Mouse (Mus musculus): ENCODE measurements around the gene Rsph14. TPM values are rescaled to one million over a fixed set of nuclear protein-coding genes. Genes with fewer than 3 reads are reported as not detected.
"Not testable (repeated sequence)": the region's sequence is repeated elsewhere in the genome, so short reads cannot be mapped to it uniquely, and the experiment has no call there.

Gene Rsph14
- total RNA-seq, 2 experiments from 2014 or later = not detected

DNA sequence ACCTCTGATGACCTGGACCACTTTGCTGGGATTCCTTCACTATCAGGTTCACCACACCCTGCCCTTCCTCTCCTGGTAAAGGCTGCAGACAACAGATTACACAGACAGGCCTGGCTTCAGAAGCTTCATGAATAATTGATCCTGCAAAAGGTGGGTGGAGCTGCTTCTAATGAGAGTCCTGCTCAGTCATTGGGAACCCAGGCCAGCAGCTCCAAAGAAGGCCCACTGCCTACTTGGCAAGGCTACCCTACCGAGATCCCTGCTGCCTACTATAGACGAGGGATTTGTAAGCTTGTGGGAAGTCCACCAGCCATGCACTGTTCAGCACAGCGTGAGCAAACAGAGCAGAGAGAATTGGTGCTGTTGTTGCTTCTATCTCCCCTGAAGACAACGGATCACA is 23.9 kb upstream of the Rsph14 start:
- intact Hi-C loops (cut with DNase I) = loop anchor here (10.0 kb wide), 1 partner anchor 189 kb away; no protein-coding TSS in a partner anchor
- DNase-seq = no peak

DNA sequence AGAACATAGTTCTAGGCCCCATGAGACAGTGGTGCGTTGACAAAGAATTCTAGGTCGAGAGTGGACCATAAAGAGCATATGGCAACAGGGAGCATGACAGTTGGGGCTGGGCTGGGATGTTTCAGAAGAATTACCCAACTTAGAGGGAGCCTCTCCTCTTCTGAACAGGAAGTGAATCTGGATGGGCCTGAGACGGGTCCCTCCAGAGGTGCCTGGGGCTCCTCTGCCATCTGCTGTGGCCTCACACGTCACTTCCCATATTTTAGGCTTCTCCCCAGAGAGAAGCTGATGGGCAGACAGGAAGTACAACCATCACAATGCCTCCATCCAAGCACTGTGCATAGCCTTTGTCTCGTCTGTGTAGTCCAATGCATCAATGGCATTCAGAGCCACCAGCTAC is 23.3 kb upstream of the Rsph14 start:
- DNase-seq = no peak
- intact Hi-C loops (cut with DNase I) = loop anchor here (10.0 kb wide), 1 partner anchor 189 kb away; no protein-coding TSS in a partner anchor

DNA sequence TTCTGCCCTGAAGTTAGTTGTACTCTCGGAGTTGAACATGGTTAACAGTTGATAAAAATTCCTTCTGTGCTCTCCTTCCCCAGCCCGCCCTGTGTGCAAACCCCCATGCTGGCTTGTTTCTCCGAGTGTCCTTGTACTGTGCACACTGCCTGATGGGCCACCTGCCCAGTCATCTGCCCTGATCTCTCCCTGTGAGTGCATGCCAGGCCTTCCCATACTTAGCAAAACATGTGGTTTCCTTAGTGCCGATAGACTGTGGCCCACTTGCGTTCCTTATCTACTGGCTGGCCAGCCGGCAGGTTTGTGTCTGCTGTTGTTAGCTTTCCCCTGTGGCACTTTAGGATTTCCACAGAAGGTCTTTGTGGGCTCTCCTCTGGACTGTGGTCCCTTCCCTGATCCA is 21.7 kb upstream of the Rsph14 start:
- intact Hi-C loops (cut with DNase I) = loop anchor here (10.0 kb wide), 1 partner anchor 191 kb away; no protein-coding TSS in a partner anchor
- peak; percentile 46 to 47 for DNase-seq

DNA sequence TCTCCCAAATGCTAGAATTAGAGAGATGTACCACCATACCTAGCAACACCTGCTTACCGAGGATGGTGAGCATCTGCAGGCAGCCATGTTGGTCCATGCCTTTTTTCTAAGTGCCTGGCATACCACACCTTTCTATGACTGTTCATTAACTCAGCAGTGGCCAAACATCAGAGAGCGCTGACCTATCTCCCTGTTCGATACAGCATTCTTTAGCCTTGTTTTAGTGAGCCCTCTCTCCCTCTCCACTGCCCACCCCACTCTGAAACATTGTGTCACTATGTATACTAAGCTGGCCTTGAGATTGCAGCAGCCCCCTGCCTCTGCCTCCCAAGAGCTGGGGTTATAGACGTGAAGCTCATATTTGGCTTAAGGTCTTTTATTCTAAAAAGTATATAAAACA is 21.3 kb upstream of the Rsph14 start:
- intact Hi-C loops (cut with DNase I) = loop anchor here (10.0 kb wide), 1 partner anchor 191 kb away; no protein-coding TSS in a partner anchor
- DNase-seq = no peak

DNA sequence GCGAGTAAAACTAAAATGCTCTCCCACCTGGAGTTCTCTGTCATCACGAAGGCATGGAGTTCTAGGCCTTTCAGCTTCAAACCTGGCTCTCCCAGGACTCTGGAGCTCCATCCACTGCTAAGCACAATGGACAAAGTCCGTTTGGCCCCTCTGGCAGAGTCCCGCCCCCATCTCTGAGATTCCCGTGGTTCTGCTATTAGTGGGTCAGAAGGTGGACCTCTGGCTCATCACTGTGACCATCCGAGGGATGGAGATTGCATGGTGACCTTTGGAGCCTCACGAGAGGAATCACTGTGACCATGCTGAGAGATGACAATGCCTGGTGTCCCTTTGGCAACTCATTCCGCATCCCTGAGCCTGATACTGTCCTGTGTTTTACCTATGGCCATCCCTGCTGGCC is 20.5 kb upstream of the Rsph14 start:
- DNase-seq = no peak
- intact Hi-C loops (cut with DNase I) = loop anchor here (10.0 kb wide), 1 partner anchor 192 kb away; no protein-coding TSS in a partner anchor

DNA sequence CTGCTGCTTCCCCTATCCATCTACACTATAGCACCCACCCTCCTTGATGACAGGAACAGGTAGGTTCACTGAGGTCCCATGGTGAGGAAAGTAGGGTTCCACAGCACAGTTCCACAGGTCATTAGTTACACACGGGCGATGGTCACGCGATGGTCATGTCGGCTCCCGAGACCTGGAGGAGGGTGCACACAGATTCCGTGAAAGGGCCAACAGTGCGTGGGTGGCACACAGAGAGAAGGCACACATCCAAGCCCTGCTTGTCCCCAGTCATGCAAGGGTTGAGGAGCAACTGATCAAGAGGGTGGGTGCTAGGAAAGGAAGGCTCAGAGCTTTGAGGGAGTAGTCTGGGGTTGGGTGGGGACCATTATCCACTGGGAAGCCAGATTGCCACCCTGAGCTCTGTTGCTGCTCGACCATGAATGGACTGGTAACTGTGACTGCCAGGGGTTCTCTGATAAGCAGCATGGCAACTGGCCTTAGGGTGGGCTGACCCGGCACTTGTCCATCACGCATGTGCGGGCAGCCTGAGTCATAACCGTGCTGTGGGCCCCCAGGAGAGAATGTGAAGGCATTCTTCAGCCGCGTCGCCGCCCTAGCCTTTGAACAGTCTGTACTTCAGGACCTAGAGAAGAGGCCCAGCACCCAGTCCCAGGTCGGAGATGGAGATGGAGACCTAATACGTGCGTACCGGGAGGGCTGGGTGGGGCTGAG is 19.1 kb upstream of the Rsph14 start:
- DNase-seq = no peak
- intact Hi-C loops (cut with DNase I) = loop anchor here (10.0 kb wide), 1 partner anchor 193 kb away; no protein-coding TSS in a partner anchor

DNA sequence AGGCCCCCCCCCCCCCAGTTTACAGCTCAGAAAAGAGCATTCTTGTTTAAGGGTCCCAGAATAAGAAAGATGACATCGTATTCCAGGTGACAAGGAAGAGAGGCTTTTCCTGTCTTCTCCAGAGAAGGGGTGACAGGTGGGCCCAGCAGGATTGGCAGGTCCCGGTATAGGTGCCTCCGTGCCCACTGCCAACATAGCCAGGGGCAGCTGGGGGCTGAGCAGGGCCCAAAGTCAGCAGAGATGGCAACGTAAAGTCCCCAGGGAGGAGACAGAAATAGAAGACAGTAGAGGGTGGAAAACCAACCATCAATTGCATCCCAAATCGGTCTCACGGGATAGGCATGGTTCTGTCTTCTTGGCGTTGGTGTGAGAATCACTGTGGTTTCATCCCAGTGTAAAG is 16.3 kb upstream of the Rsph14 start:
- intact Hi-C loops (cut with DNase I) = no loop called here
- no peak for DNase-seq

DNA sequence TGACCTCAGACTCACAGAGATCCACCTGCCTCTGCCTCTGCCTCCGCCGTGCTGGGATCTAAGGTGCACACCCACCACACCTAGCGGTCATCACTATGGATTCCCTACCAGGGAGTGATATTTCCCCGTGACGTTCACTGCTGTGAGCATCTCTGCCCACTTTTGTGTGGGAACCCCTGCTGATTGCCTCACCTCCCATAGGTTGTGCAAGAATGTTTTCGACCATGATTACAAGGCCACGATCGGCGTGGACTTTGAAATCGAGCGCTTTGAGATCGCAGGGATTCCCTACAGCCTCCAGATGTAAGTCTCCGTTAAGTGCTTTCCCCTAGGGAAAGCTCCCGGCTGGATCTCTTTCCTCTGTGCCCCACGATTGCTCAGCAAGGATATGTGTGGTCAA is 13.4 kb upstream of the Rsph14 start:
- intact Hi-C loops (cut with DNase I) = no loop called here
- DNase-seq = no peak

DNA sequence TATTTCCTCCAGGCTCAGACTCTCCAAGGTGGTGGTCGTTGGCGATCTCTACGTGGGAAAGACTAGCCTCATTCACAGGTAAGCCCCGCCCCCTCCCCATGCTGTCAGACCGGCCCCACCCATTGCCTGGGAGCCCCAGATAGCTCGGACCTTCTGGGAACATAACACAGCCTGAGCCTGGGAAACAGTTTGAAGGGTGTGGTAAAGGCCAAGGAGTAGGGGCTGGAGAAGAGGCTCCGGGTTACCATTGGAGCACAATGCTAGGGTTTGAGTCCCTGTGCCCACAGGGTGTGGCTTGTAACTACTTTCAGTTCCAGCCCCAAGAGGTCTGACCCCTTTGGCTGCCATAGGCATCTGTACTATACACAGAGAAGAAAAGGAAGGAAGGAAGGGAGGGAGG is 12.1 kb upstream of the Rsph14 start:
- intact Hi-C loops (cut with DNase I) = no loop called here

DNA sequence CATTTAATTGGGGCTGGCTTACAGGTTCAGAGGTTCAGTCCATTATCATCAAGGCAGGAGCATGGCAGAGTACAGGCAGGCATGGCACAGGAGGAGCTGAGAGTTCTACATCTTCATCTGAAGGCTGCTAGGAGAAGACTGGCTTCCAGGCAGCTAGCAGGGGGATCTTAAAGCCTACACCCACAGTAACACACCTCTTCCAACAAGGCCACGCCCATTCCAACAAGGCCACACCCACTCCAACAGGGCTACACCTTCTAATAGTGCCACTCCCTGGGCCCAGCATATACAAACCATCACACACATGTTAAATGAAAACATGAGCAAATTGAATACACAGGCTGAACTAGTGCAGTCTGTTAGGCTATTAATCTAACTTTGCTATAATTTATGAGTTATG is 9.7 kb upstream of the Rsph14 start:
- intact Hi-C loops (cut with DNase I); DNase-seq: not testable (repeated sequence)

More for the DNA sequence above, 12.1 kb upstream of the Rsph14 start:
- DNase-seq = no peak

DNA sequence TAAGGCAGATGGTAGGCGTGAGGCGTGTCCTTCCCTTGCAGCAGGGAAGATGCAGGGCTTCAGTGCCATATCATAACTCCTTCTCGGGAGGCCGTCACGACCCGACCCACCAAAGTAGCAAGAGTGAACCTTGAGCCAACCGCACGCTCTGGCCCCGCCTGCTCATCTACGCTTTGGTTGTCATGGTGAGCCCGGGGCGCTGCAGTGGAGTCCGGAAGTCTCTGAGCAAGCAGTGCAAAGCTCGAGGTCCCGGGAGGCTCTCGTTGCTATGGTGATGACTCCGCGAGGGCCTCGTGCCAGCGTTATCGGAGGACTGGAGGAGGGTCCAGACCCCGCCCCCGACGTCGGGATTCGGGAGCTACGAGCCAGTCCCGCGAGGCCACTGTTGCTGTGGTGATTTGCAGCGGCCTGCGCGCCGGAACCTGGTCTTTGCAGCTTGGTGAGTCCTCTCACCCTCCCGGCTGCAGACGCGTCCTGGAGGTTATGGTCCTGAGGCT is 4.5 kb upstream of the Rsph14 start, which contains the start of gene Rab36:
Gene Rab36 (plus strand): TSS at position 176 of the 497 bp plus-strand sequence.
- intact Hi-C loops (cut with DNase I) = no loop called here
- peak; percentile 93 to 96 for DNase-seq

DNA sequence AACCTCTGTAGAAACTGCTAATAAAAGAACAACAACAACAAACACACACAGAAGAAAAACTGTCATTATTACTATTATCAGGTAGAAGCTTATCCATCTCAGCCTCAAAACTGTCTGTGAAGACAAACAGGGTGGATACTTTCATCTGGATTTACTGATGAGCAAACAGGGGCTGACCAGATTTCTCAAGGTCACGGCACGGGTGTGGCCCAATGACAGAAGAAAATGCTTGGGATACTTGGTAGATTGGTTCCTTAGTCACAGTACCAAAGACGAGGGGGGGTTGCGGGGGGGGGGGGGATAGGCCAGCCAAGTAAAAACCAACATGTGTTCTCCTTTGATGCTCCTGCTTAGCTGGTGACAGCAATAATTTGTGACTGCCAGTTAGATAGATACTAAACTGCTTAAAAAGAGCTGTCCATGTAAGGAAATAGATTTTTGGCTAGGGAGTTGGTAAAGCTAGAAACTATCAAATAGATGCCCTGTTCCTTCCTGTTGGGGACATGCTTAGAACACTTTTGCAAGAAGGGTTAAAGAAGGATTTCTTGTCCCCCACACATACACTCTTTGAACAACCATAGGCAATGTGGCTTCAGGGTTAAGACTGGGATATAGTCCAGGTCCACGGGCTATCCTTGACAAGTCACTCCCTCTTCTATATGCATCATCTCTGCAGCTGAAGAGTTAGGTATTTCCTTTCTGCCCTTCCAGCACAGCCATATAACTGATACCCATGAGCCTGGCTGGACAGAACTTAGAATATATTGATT is 856 bp downstream of the Rsph14 start:
- no peak for DNase-seq
- intact Hi-C loops (cut with DNase I) = no loop called here

DNA sequence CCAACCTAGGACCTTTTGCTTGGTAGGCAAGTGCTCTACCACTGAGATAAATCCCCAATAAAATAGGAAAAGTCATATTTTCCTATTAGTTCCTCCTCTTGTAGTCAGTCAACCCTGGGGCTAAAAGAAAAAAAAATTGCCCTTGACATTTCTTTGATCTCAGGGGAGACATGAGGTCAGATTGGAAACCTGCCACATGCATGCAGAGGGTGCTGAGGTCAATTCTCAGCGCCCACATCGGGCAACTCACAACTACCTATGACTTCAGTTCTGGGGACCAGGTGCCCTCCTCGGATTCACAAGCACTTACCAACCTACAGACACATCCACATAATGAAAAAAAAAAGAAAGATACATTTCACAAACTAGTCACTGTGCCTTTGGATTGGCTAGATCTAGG is 2.2 kb downstream of the Rsph14 start:
- intact Hi-C loops (cut with DNase I) = no loop called here

DNA sequence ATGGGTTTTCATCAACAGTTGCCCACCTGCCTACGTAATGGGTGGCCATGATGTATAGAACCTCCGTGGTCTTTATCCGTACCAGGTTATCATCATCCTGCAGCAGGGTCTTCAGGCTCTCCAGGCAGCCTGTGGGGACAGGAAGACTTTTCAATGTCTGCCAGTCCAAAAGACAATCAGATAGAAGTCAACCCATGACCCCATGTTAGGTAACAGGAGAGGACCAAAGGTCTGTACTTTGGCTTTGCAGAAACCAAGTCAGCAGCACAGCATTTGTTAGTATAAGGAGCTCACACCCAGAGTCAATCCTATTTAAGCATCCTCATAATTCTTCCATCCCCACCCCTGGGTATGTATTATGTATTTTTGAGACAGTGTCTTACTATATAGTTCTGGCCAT is 2.7 kb downstream of the Rsph14 start:
- intact Hi-C loops (cut with DNase I) = no loop called here
- no peak for DNase-seq

More for the DNA sequence above, 2.2 kb downstream of the Rsph14 start:
- no peak for DNase-seq

DNA sequence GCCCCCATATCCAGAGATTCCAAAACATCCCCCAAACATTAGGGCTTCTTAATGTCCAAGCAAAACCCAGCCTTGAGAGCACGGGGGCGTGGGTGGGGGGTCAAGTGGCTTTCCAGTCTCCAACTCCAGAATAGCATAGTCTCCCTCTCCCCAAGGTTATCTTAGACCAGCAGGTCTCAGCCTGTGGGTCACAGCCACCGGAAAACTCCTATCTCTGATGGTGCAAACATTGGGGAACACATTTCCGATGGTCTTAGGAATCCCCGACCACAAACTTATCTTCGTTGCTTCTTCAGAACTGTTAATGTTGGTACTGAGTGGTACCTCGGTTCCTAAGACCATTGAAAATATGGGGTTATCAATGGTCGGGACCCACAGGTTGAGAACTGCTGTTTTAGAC is 3.6 kb downstream of the Rsph14 start:
- intact Hi-C loops (cut with DNase I) = no loop called here
- DNase-seq = no peak

DNA sequence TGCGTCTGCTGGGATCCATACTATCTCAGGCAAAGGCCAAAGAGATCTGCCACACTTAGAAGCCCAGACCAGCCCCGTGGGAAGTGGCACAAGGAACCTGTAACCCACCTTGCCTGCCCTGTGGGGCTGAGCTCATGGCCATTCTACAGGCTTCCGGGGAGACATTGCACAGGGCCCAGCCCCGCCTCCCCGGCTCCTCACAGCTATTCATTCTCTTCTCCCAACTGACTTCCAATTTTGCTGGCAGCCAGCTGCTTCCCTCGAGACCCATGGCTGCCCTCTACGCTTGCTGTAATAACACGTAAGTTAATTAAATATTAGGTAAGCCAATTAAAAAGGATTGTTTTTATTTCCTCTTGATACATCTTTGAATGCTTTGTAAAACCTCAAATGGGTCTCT is 5.9 kb downstream of the Rsph14 start:
- intact Hi-C loops (cut with DNase I) = no loop called here
- DNase-seq = no peak

DNA sequence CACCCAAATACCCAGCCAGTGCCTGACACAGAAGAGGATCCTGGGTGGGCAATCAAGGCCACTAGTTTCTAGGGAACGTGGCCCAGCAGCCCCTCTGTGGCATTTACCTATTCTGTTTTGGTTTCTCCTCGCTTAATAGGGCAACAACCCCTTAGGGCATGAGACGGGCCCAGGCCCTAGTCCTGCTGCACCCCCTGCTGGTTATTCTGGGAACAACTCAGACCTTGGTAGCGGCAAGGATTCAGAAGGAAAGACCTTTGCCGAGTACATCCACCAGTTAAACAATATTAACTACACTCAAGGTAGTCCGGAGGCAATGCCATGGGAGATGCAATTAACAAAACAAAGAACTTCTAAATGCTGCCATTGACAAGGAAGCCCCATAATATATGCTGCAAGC is 11.2 kb downstream of the Rsph14 start:
- peak; percentile 72 to 86 for DNase-seq
- intact Hi-C loops (cut with DNase I) = loop anchor here (2.0 kb wide), 1 partner anchor 84 kb away; no protein-coding TSS in a partner anchor

DNA sequence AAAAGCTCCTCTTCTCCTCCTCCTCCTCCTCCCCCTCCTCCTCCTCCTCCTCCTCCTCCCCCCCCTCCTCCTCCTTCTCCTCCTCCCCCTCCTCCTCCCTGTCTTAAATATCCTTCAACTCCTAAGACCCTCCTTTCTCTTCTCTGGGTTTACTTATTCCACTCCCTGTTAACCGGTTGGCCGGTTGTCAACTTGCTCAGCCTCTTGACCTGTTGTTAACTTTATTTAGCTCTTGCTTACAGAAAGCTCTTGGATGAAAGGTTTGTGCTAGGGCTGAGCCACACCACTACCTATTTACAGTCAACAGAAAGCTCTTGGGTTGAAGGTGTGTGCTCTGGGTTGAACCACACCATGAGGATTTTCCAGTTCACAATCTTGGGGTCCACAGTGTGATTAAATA is 12.1 kb downstream of the Rsph14 start:
- DNase-seq = no peak
- intact Hi-C loops (cut with DNase I) = loop anchor here (2.0 kb wide), 1 partner anchor 83 kb away; no protein-coding TSS in a partner anchor

DNA sequence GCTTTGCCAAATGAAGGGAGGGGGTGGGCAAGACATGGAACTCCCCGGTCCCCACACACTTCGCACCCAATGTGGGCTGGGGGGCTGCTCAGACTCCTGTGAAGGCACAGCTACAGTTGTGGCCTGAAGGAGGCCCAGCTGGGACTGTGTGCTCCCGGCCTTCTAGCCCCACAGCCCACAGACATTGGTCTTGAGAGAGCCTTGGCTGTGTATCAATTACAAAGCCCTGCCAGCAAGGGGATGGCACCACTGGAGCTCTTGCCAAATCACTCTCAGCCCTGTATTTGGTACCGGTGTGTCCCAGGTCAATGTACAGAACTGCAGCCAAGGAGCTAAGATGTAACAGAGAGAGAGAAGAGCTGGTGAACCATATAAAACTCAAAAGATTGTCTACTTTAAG is 15.9 kb downstream of the Rsph14 start:
- DNase-seq = no peak
- intact Hi-C loops (cut with DNase I) = no loop called here

DNA sequence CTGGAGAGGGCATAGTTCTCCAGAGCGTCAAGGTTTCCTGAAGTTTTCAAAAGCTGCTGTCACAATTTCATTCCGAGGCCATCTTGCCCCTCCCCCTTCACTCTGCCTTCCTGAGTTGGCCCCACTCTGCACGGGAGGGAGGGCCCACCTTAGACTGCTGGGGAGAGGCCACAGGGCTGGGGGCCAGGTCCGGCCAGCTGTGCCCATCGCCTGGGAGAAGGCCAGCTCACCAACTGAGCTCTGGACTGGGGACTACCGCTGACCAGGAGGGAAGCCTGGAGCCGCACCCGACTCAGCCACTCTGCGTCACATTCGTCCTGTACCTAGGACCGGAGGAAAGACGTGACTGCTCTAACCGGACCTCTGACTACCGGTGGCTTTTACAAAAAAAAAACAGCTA is 16.9 kb downstream of the Rsph14 start:
- DNase-seq = no peak
- intact Hi-C loops (cut with DNase I) = no loop called here

DNA sequence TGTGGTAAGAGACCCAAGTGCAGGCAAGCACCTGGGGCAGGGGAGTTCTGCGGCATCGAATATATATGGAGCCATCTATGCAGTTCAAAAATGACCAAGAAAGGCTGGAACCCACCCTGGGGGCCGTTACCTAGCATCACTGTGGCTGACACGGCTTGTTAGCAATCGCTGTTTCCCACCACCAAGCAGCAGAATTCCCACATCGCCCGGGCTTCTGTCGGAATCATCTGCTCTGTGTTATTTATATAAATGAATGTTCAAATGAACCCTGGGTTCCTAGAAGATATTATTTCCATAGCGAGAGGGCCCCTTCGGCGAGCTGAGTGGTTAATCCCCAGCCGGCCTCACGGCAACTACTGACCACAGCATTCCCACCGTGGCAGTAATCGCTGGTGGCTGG is 21.7 kb downstream of the Rsph14 start:
- no peak for DNase-seq
- intact Hi-C loops (cut with DNase I) = no loop called here
